Mouse (Mus musculus) gastrocnemius, postnatal 4 days (tissue): ENCODE data around the gene Pspn. TPM values are rescaled to one million over a fixed set of nuclear protein-coding genes. Genes with fewer than 3 reads are reported as not detected.
A peak's percentile ranks its signal among the peaks of the same experiment; 100 is the strongest.

Source experiments
- DNase-seq, 2 experiments: peaks; one replicate each; pipeline ENCODE4 v3.0.0; 2021 to 2022; ENCODE audit warnings: low spot score in 2 of 2, mixed read lengths in 2 of 2
- long read RNA-seq, 2 experiments: library from polyadenylated mRNA; stranded (forward); transcript quantifications; one replicate each; pipeline ENCODE4 v2.0.0; 2021
- total RNA-seq, 2 experiments: library from RNA; stranded (reverse); gene quantifications; 2 replicates each; pipeline ENCODE4 v1.2.3; 2021

Pspn gene
- not detected for total RNA-seq
- long read RNA-seq, experiment 1, result 0 reads
- long read RNA-seq, experiment 2, result 0 reads

DNA sequence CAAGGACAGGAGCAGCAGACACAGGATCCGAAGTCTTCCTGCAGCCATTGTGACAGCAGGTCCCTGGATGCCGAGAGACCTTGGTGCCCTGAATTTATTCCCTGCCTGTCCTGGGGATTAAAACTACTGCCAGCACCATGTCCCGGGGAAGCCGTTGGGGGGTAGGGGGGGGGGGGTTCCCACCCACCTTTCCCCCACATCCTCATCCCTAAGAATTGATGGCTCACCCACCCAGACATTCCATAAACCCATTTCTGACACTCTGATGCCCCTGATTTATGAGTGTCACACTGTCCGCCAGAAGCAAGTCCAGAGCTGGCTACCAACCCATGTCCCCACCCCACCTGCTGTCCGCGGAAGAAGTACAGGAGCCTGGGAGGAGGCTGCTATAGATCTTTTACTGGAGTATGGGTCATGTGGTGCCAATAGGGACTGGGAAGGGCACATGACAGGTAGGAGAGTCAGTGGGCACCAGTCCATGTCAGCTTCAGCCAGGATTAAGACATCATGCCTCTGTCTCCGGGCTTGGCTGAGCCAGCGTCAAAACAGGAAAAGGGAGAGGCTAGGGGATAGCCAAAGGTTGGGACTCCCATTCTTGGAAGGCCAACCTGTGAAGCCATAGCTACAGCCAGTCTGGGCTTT is at the start of gene Pspn:
TSS of gene Pspn (minus strand) at position 51 of the 642 bp plus-strand sequence.
- DNase-seq, result no peak

DNA sequence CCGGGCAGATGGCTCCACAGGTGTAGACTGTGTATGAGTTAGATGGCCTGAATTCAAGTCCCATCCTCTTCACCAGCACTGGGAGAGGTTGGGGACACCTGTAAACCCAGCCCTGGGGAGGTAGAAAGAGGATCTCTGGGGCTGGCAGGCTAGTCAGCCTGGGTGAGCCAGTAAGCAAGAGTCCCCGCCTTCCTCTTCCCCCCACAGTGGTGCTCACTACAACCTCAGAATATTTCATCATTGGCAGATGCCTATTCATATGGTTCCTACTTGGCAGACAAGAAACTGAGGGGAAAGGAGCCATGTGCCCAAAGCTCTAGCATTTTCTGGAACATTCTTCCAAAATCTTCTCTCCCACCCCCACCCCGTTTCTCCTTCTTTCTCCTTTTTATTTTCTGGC is 49.0 kb upstream of the Pspn start:
- no peak for DNase-seq

DNA sequence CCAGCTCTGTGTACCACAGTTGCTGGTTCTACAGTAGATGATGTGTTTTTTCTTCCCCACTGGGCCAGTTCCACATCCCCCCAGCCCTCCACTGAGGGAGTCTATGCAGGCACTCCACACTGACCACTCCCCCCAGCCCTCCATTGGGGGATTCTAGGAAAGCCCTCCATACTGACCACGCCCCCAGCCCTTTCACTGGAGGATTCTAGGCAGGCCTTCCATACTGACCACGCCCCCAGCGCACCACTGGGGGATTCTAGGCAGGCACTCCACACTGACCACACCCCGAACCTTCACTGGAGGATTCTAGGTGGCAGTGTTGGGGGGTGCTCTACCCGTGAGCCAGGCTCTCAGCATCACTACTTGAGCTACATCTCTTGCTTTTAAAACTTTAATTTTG is 47.6 kb upstream of the Pspn start:
- no peak for DNase-seq

DNA sequence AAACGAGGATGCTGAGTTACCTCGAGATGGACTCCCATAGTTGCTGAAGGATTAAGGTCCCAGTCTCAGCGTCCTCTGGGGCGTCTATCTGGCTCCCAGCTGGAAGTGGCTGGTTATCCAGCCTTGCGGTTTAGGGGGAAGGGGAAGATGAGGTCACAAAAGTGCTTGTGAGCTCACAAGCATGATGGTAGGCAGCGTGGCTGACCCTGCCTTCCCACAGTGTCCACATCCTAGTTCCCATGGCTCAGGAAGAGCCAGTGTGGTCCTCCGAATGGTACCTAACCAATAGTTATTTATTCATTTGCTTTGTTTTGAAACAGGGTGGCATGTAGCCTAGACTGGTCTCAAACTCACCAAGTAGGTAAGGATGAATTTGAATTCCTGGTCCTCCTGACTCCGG is 41.7 kb upstream of the Pspn start, which contains the start of gene Slc25a41:
TSS of gene Slc25a41 (minus strand) at position 101 of the 400 bp plus-strand sequence.
- DNase-seq, result no peak

DNA sequence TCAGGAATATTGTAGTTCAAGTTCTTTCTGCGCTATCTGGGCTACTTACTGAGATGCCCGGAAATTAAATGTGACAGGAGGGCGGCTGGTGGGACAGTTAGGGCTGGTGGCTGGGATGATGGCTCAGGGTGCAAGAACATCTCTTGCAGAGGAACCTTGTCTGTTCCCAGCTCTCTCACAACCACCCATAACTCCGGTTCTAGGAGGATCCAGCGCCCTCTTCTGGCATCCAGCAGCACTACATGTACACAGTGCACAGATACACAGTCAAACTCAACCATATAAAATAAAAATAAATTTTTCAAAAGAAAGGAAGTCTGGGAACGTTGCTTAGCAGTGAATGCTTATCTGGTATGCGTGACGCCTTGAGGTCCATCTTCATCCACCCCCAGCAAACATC is 39.2 kb upstream of the Pspn start:
- no peak for DNase-seq

DNA sequence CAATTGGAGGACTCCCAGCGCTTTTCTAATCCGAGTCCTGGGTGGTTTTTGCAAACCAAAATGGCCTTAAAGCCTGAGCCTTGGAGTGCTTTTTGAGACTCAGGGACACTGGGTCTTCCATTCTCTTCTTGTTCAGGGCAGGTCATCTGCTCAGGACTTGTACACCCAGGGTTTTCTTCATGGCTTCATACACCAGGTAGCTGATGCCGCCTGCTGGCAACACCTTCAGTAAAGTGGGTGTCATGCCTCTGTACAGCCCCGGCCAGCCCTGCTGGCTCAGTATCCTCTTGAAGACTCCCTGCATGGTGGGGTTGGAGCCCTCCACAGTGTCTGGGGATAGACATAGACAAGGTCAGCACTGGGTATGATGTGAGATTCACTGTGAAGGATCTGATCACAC is 33.0 kb upstream of the Pspn start:
- no peak for DNase-seq

DNA sequence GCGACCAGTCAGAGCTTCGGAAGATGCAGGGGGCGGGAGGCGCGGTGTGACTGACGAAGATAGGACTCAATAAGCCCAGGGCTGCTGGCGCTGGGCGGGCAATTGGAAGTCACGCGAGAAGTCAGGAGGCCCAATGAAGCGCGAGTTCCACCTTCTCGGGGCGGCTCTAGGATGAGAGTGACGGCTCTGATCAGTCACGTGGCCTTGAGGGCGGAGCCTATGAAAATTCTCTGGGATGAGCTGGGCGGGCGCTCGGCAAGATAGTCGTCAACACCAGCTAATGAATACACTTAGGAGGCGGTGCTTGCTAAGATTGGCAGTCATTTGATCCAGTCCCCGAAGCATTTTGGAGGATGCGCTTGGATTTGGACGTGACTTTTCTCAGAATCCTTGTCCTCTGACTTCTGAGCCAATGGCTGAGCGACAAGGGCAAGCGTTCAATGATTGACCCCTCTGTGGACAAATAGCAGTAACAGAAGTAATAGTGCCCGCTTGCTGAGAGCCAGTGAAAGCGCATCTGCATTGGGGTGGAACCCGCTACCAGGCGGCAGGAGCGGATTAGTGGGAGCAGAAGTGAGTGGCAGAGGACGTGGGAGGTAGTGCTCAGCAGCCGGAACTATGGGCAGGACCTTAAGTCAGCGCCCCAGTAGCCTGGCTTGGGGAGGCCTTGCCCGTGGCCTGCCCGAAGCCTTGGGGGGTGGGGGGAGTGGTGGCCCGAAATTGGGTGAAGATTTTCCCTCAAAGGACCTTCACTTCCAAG is 32.0 kb upstream of the Pspn start:
- DNase-seq, result peak; percentile 93 to 99

DNA sequence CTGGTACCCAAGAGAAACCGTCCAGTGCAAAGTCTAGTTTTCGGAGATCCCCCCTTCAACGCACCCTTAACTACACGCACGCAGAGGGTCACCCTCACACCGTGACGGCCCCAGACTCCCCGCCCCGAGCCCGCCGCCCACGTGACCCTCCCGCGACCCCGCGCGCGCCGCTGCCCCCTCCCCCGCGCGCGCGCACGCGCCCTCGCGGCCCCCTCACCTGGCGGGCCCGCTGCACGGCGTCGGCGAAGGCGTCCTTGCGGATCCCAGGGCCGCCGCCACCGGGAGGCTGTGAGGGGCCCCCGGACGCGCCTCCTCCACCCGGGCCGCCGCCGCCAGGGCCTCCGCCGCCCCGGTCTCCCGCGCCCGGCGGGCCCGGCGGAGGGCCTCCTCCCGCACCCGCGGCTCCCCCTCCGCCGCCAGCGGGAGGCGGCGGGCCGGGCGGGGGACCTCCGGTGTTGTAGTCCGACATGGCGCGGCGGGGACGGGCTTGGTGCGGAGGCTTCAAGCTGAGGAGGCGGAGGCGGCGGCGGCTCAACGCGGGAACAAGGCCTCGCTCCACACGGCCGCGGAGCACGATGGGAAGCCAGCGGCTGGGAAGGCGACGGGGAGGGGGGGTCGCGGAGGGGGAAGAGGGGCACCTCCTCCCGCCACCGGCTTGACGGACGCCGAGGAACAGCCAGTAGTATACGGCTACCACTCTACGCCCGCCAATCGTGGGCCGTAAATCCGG is 31.3 kb upstream of the Pspn start, which contains the start of gene Khsrp:
TSS of gene Khsrp (minus strand) at position 592 of the 730 bp plus-strand sequence.
- peak; percentile 43 to 64 for DNase-seq

DNA sequence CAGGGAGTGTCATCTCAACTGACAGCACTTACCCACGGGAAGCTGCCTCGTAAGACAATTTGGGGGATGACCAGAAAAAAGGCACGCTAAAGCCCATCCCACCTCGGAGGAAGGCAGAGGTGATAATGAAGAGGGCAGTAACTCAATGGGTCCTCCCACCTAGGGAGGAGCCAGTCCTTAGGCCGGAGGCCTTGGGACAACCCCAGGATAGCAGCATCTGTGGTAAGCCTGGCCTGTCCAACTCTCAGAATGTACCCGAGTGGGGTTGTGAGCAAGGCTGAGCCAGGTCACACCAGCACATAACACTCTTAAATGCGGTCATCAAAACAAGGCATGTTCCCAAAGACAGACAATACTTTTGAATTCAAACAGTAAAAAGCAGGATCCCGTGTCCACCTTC is 29.9 kb upstream of the Pspn start:
- DNase-seq, result no peak

DNA sequence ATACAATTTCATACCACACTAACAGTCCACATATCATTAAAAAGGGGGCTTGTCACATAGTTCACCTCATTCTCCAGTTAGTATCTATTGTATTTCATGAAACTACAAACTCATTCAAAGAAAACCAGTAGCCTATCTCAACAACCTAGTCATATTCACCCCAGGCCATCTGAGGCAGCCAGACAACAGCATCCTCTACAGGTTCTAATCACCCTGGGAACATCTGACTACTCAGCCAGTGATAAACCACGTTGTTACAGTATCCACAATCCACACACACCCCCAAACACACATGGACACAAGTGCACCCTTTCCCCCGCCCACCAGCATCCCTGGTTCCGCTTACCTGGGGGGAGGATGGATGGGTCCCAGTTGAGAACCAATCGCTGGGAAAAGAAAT is 27.7 kb upstream of the Pspn start:
- DNase-seq, result no peak

DNA sequence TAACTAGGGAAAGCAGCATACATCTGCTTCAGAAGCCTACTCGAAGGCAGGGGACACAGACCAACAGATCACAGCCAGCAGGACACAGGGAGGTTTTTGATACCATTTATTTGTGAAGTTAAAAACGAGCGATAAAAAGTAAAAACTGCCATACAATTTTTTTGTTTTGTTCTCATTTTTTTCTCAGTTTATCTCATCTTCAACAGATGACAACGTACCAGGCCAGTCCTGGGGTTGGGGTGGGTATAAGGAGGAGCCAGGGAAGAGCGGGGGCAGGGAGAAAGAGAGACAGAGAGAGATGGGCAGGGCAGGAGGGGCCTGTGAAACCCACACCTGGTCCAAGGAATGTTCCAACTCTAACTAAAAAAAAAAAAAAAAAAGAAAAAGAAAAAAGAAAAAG is 21.1 kb upstream of the Pspn start:
- DNase-seq, result no peak

DNA sequence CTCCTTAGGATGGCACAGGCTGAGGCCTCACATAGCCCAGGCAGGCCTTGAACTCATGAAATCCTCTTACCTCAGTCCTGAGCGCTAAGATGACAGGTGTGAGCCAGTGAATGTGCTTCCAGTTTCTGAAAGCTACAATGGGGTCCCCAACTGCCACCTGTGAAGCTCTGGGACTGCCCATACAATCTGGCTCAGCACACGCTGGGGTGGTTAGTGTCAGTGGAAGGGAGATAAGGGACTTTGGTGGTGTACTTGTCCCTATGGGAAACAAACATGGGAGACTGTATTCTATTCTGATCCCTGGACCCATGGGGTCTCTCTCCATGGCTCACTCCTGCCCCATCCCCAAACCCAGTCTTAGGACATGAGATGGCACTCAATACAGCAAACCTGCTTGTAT is 19.9 kb upstream of the Pspn start:
- no peak for DNase-seq

DNA sequence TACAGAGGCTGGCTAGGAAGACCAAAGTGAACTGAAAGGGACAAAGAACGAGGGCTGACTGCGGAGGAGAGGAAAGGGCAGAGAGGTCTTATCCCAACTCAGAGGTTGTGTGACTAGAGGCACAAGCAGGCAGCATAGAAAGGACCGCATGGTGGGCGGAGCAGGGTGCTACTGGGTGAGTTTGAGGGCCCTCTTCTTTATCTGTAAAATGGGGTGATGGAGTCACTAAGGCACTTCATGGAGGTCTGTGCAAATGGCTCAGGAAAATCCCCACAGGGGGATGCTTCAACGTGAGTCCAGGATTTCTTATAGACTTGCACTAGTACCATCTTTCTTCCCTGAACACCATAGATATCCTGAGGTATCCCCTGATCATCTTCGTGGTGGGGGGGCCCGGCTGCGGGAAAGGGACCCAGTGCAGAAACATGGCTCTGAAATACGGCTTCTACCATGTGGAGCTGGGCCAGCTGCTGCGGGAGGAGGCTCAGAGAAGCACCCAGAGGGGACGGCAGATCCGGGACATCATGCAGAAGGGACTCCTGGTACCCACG is 12.5 kb upstream of the Pspn start:
- no peak for DNase-seq

DNA sequence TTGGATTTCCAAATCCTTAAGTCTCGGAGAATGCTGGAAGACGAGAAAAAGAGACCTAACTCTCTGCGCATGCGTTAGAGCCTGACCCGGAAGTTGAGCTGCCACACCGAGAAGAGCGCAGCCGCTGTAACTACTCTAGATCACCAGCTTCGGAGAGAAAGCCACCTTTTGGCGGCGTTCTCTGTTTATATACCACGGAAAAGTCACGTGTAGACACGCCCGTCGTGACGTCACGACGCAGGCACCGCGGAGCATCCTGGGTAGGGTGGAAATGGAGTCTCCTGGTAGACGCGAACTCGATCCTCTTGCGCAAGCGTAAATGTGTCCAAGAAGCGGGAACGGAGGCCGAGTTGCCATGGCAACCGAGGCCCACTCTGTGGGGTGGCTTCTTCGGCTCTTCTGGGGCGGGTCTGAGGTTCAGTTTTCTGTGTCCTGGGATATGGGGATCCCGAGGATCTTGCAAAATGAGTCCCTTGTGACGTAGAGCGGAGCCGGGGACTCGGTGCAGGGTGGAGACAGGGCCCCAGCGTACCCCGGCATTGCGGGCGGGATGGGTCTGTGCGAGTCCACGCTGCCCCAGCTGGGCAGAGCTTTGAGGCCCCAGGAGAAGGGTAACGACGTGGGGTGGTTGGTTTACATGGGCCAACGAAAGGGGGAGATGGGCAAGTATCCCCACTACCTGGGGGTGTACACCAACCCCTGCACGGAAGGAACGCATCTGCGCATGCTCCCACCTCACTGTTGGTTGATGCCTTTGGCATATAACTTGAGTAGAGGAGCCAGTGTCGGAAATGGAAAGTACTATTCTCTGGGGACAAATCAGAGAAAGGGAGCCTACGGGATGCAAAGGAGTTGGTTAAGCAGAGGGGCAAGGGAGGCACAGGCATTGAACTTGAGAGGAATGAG is 11.7 kb upstream of the Pspn start, which contains the start of the genes Gtf2f1 and Gm17949:
TSS of gene Gtf2f1 (minus strand) at position 53 of the 906 bp plus-strand sequence.
TSS of gene Gm17949 (plus strand) at position 234 of the 906 bp plus-strand sequence.
- peak; percentile 78 to 90 for DNase-seq

DNA sequence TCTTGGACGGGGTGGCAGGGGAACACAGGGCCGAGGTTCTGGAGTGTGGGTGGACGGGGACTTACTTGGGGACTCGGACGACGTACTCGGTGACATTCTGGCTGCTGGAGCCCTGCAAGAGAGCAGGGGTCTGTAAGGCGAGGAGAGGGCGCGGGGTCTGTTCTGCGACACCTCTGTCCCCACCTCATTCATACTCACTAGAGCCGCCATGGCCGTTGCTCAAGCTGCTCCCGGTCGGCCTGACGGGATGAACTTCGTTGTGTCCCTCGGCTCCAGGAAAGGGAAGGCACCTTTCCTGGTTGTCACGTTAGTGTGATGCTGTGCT is 11.1 kb upstream of the Pspn start:
- peak in 1 of 2 experiments; percentile 37 for DNase-seq

DNA sequence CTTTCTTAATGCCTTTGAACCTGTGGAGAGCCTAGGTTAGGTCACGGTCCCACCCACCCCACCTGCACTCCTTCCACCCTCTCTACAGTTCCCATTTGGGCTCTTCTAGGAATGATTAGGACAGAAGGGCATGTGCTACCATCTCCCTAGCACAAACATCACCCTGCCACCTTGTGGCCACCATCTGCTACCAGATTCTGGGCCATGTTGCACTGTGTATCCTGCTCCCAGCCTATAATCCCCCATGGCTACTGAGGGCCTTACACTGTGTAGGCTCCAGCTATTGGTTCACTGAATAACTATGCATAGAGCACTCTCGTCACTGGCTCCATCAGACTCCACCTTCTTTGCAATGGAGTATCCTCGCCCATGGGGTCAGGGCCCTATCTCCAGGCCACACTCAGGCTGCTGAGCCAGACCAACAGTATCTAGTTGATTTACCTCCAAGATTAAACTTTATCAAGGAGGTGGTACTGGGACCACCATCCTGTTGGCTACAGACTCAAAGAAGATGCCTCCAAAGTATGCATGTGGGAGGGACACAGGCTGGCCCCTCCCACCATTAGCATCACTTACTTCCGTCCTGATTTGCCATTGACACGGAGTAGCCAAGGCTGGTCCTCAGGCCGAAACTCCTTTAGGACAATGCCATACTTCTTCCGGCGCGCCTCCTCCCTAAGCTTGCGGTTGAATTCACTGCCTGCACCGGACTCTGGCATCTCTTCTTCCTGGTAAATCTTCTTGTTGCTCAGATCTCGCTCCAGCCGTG is 7.5 kb upstream of the Pspn start:
- no peak for DNase-seq

DNA sequence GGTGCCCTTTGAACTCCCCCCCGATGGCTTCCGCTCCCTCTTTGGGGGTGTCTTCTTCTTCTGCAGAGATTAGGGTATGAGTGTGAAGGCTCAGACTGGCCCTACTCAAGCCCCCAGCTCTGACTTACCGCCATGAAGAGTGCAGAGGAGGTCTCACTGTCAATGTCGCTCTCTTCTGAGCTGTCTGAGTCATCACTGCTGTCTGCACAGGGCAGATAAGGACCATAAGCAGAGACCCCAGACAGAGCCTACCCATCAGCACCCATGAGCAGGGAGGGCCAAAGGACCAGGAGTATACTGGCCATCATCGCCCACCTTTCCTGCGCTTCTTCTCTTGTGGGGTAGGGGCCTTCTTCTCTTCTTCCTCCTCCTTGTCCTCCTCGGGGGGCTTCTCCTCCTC is 4.2 kb upstream of the Pspn start:
- DNase-seq, result no peak

DNA sequence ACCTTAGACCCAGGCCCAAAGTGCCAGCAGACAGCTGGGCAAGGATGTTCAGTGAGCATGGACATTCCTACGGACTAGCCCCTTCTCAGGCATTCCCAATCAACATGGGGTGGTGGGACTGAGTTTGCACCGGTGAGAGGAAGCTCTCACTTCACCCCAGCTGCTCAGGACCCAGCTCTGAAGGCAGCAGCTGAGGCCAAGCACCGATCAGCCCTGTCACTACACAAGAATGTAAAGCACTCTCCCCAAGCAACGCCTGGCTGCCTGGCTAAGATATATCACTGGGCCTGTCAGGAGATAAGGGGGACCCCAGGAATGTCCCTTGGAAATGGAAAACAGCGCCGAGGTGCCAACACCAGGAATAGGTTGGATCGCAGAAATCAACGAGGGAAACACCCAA is 1.4 kb upstream of the Pspn start:
- DNase-seq, result no peak

DNA sequence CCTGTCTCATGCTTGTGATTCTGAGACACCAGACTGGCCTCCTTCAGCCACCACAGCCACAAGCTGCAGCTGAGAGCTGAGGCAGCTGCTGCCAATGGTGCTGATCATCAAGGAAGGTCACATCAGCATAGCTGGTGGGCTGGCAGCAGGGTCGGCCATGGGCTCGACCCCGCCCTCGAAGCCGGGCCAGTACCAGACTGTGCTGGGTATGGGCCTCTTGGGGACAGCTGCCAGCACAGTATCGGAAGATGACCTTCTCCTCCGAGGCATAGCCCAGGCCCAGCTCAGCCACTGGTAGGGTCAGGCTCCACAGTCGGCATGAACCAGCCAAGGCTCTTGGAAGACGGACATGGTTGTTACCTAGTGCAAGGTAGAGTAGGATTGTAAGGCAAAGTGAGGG is 404 bp downstream of the Pspn start:
- no peak for DNase-seq
